Mouse (Mus musculus) C2C12 (cell line): Measurements from ENCODE around the gene Tnfsf12. TPM values are rescaled to one million over a fixed set of nuclear protein-coding genes. Genes with fewer than 3 reads are reported as not detected.
"Not testable (repeated sequence)": the region's sequence is repeated elsewhere in the genome, so short reads cannot be mapped to it uniquely, and the experiment has no call there.

Experiments used
- H3K27me3 ChIP-seq: one replicate; pipeline ENCODE4 v1.6.1; 2011; ENCODE audit not compliant: control insufficient read depth, insufficient read depth, insufficient read length
- H3K36me3 ChIP-seq: one replicate; pipeline ENCODE4 v1.6.1; 2011; ENCODE audit not compliant: control insufficient read depth, insufficient read depth
- H3K4me3 ChIP-seq: one replicate; pipeline ENCODE4 v1.5.1; 2011; ENCODE audit warnings: mild to moderate bottlenecking, control low read depth; ENCODE audit not compliant: poor library complexity, insufficient read depth, severe bottlenecking
- H3K79me2 ChIP-seq: one replicate; pipeline ENCODE4 v1.6.1; 2011; ENCODE audit not compliant: control insufficient read depth, insufficient read depth
- H3K79me3 ChIP-seq: one replicate; pipeline ENCODE4 v1.6.1; 2011; ENCODE audit warnings: low read depth, control low read depth
- H3ac ChIP-seq: one replicate; pipeline ENCODE3; 2011; ENCODE audit warnings: low read depth; ENCODE audit not compliant: control insufficient read depth, insufficient read length
- CEBPB ChIP-seq: IDR thresholded peaks from one replicate; pipeline ENCODE4 v1.6.1; 2011; ENCODE audit warnings: low read depth, mild to moderate bottlenecking, control low read depth, moderate library complexity
- CTCF ChIP-seq: IDR thresholded peaks from one replicate; pipeline ENCODE4 v1.5.1; 2011; ENCODE audit not compliant: control insufficient read depth, insufficient read depth, insufficient read length
- FOSL1 ChIP-seq: IDR thresholded peaks from one replicate; pipeline ENCODE4 v1.8.0; 2011; ENCODE audit warnings: mild to moderate bottlenecking, low read length; ENCODE audit not compliant: poor library complexity, insufficient read depth, severe bottlenecking
- MAX ChIP-seq: IDR thresholded peaks from one replicate; pipeline ENCODE4 v1.6.1; 2011; ENCODE audit warnings: mild to moderate bottlenecking, control low read depth
- MYOD1 ChIP-seq: IDR thresholded peaks from one replicate; pipeline ENCODE4 v1.6.1; 2011; ENCODE audit warnings: low read depth; ENCODE audit not compliant: control insufficient read depth, insufficient read length
- MYOG ChIP-seq: IDR thresholded peaks from one replicate; pipeline ENCODE4 v1.6.1; 2011; ENCODE audit not compliant: control insufficient read depth, insufficient read length; ENCODE audit errors: extremely low read depth
- USF1 ChIP-seq: IDR thresholded peaks from one replicate; pipeline ENCODE4 v1.6.1; 2011; ENCODE audit warnings: low read depth, mild to moderate bottlenecking, control low read depth, moderate library complexity
- long read RNA-seq, 2 experiments: library from polyadenylated mRNA; unstranded; transcript quantifications; one replicate each; pipeline ENCODE4 v2.0.0; 2019 to 2020
- polyA plus RNA-seq: library from polyadenylated mRNA; unstranded; fragments of >200 nt; fragmentation: generic; extraction: Trizol; gene quantifications from one replicate; pipeline ENCODE4 v1.2.1, GENCODE M21; 2012; ENCODE audit warnings: missing spikeins

Gene Tnfsf12
- polyA plus RNA-seq: 6.4 TPM
- long read RNA-seq, experiment 1, partial matches to known transcripts: 0 of 3 reads
- long read RNA-seq, experiment 1, other reads (novel, unspliced or antisense): 1 of 3 reads
- long read RNA-seq, experiment 2: 0 reads

GRCm38 (mm10) chr11:69695361-69696181, at the start of gene Tnfsf12, which contains the start of gene Tnfsfm13:
Tnfsf12 (minus strand) TSS chr11:69695849.
Tnfsfm13 (minus strand) TSS chr11:69696098.
- Histone ChIP-seq H3ac (peak within 1 kb of the TSS; percentile 52), H3K4me3 (peak within 1 kb of the TSS; percentile 11), H3K36me3 (no peaks in the 10 kb centered on the region), H3K79me2 (no peaks in the 10 kb centered on the region), H3K79me3 (no peaks in the 10 kb centered on the region), H3K27me3 (no peaks in the 10 kb centered on the region)
- TF ChIP-seq USF1: no peak
- no peak for TF ChIP-seq MYOG
- TF ChIP-seq MYOD1: no peak
- TF ChIP-seq FOSL1: no peak
- no peak for TF ChIP-seq CEBPB
- TF ChIP-seq MAX: no peak
- TF ChIP-seq CTCF: no peak

GRCm38 (mm10) chr11:69731408-69731807, 35.8 kb upstream of the Tnfsf12 start:
- H3K36me3 ChIP-seq: peaks cover 37% of the 10 kb centered on the region
- H3ac ChIP-seq, H3K79me3 ChIP-seq, H3K27me3 ChIP-seq, H3K4me3 ChIP-seq, H3K79me2 ChIP-seq: not testable (repeated sequence)

- Histone ChIP-seq H3K79me3 (no peaks in the 10 kb centered on the region), H3K36me3 (peaks cover 13% of the 10 kb centered on the region), H3K4me3 (no peak overlapping the region), H3ac (no peak overlapping the region), H3K27me3 (no peaks in the 10 kb centered on the region), H3K79me2 (no peaks in the 10 kb centered on the region)
- no peak for TF ChIP-seq CEBPB
- TF ChIP-seq MAX: no peak
- TF ChIP-seq USF1: no peak
- no peak for TF ChIP-seq FOSL1
- TF ChIP-seq MYOD1: no peak
- no peak for TF ChIP-seq CTCF
- no peak for TF ChIP-seq MYOG
Measured at GRCm38 (mm10) chr11:69729063-69729462, 33.4 kb upstream of the Tnfsf12 start.

DNA sequence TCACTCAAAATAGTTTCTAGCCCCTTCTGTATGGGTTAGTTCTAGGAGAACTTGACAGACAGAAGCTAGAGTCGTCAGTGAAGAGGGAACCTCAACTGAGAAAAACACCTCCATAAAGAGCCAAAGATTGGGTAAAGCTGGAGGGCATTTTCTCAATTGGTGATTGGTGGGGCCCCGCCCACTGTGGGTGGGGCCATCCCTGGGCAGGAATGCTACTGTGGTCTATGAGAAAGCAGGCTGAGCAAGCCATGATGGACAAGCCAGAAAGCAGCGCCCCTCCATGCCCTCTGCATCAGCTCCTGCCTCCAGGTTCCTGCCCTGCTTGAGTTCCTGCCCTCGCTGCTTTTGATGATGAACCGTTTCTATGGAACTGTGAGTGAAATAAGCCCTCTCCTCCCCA, 30.3 kb upstream of the Tnfsf12 start:
- Histone ChIP-seq H3K79me3 (no peaks in the 10 kb centered on the region), H3ac (no peak overlapping the region), H3K4me3 (no peak overlapping the region), H3K79me2 (no peaks in the 10 kb centered on the region), H3K36me3 (no peaks in the 10 kb centered on the region), H3K27me3 (no peaks in the 10 kb centered on the region)
- TF ChIP-seq MYOG: no peak
- no peak for TF ChIP-seq CTCF
- no peak for TF ChIP-seq MYOD1
- no peak for TF ChIP-seq FOSL1
- no peak for TF ChIP-seq MAX
- no peak for TF ChIP-seq CEBPB
- TF ChIP-seq USF1: no peak

GRCm38 (mm10) chr11:69723074-69723473, 27.4 kb upstream of the Tnfsf12 start:
- TF ChIP-seq USF1: no peak
- TF ChIP-seq MYOD1: no peak
- TF ChIP-seq MAX: no peak
- Histone ChIP-seq H3K27me3 (no peaks in the 10 kb centered on the region), H3K79me2 (no peaks in the 10 kb centered on the region), H3ac (no peak overlapping the region), H3K4me3 (no peak overlapping the region), H3K36me3 (no peaks in the 10 kb centered on the region), H3K79me3 (no peaks in the 10 kb centered on the region)

- Histone ChIP-seq H3K4me3 (no peak overlapping the region), H3K36me3 (no peaks in the 10 kb centered on the region), H3K79me2 (no peaks in the 10 kb centered on the region), H3ac (no peak overlapping the region), H3K79me3 (no peaks in the 10 kb centered on the region), H3K27me3 (no peaks in the 10 kb centered on the region)
- TF ChIP-seq MYOD1 (no peak), CTCF (no peak), MAX (no peak), FOSL1 (no peak), MYOG (no peak), USF1 (no peak), CEBPB (no peak)
Measured at GRCm38 (mm10) chr11:69720852-69721251, 25.2 kb upstream of the Tnfsf12 start.
